Mouse (Mus musculus): ENCODE measurements around the gene Akap12. TPM values are rescaled to one million over a fixed set of nuclear protein-coding genes. Genes with fewer than 3 reads are reported as not detected.

Gene Akap12
- 38.4 and 54.9 TPM in 2 replicates for polyA plus RNA-seq (2015; fragmentation: Nextera tagmentation; extraction: Ambion mirVana)

DNA sequence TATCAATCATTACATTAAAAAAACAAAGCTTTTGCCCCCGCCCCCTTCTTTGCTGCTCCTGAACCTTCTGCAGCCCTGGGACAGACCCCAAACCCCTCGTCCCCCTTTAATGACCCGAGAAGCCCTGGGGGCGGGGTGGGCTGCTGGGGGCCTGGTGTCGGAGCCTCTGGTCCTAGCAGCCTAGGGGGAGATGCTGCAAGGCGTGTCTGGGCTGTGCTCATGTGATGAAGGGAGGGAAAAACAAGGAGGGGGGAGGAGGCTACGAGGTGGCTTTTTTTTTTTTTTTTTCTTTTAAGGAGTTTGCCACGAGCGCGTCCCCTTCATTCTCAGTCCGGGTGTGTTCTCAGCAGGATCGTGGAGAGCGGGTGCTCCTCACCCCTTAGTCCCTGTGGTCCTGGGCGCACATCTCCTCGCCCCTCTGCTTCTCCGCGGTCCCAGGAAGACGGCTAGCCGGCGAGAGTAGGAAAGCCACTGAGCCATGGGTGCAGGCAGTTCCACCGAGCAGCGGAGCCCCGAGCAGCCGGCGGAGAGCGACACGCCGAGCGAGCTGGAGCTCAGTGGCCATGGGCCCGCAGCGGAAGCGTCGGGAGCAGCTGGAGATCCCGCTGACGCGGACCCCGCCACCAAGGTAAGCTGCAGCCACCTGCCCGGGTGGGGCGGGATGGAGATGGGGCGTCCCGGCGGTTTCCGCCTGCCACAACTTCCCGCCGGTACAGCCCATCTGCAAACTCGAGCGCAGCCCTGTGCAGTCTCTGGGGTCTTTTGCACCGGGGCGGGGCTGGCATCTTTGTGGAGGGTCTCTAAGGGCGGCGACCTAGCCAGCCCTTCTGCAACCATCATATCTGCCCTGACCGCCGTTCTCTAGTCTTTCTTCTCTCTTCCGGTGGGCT lies at the start of gene Akap12:
TSS of gene Akap12 (plus strand) at position 340 of the 890 bp plus-strand sequence.
- peak within 1 kb of the TSS; percentile 68 for H3K4me3 ChIP-seq
- H3K4me1 ChIP-seq (replicated peaks) = peaks cover 12% of the 10 kb centered on the region
- peak; percentile 60 for ATAC-seq (replicated peaks; ENCODE audit: insufficient number of reproducible peaks, insufficient read depth, low FRiP score, low read depth)
- peak within 1 kb of the TSS; percentile 48 for H3K27ac ChIP-seq
- peak within 1 kb of the TSS; percentile 97 for H3K4me2 ChIP-seq
- H3K9ac ChIP-seq = peak within 1 kb of the TSS; percentile 64
- WGBS = under 1% methylated on average over 54 of the region's 54 CpGs
- no peaks in the 10 kb centered on the region for H3K27me3 ChIP-seq
- H3K36me3 ChIP-seq = no peaks in the 10 kb centered on the region
- no peaks in the 10 kb centered on the region for H3K9me3 ChIP-seq (replicated peaks)

DNA sequence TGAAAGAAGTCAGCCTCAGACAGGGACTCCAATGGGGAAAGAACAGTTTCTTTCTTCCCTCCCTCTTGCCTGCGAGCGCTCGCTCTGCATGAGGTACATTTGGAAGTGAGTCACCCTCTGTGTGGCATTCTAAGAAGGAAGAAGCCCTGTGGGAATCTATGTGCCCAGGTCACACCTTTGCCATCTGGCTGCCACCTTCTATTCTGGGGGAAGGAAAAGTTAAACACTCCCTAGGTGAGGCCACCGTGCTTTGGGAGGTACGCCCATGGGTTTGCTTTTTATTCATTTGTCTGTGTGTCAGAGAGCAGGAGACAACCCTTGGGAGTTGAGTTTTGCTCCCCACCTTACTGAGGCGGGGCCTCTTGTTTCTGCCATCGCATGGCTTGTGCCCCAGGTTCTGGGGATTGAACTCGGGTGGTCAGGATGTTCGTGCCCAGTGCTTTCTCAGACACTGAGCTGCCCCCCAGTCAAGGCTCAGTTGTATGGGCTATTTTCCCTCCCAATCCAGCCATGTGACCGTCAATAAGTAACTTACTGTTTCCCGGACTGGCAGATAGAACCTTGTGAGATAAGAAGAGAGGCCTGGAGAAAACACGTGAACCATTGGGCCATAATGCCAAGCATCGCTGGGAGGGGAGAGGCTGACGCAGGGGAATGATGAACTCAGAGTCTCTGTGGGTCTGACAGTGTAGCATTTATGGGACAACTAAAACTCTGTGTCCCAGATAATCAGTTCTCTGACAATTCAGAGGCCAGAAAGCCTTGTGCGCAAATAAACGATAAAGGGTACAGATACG lies 35.4 kb upstream of the Akap12 start:
- 72% methylated on average over 17 of the region's 17 CpGs for WGBS
- ATAC-seq (replicated peaks; ENCODE audit: insufficient number of reproducible peaks, insufficient read depth, low FRiP score, low read depth) = no peak

DNA sequence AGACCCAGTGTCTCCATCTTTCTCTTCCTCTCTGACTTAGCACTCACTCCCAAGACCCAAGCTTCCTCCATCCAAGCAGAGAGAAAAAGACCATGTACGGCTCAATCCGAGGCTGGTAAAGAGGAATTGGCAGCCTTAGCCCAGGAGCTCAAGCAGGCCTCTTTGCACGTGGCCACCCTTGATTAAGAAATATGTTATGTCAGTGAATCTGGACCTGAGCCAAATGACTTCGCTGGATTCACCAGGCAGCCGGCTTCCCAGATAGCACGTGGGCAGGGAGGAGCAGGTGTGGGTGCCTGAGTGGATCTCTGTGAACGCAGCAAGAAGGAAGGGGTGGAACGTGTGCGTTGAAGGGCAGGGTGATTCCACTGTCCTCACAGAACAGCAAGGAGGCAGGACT lies 33.1 kb upstream of the Akap12 start:
- ATAC-seq (replicated peaks; ENCODE audit: insufficient number of reproducible peaks, insufficient read depth, low FRiP score, low read depth) = 0 out of 2 replicates have a peak, but pooled peaks have one; percentile 14

More for the DNA sequence above, 35.4 kb upstream of the Akap12 start:
- H3K27ac ChIP-seq = no peak overlapping the region
- H3K27me3 ChIP-seq = no peaks in the 10 kb centered on the region
- H3K36me3 ChIP-seq = no peaks in the 10 kb centered on the region
- H3K9ac ChIP-seq = no peak overlapping the region
- no peaks in the 10 kb centered on the region for H3K9me3 ChIP-seq (replicated peaks)
- peaks cover 8% of the 10 kb centered on the region; the same call in 1 of the 2 replicates for H3K4me1 ChIP-seq (replicated peaks)
- no peak overlapping the region for H3K4me2 ChIP-seq
- H3K4me3 ChIP-seq = no peak overlapping the region

DNA sequence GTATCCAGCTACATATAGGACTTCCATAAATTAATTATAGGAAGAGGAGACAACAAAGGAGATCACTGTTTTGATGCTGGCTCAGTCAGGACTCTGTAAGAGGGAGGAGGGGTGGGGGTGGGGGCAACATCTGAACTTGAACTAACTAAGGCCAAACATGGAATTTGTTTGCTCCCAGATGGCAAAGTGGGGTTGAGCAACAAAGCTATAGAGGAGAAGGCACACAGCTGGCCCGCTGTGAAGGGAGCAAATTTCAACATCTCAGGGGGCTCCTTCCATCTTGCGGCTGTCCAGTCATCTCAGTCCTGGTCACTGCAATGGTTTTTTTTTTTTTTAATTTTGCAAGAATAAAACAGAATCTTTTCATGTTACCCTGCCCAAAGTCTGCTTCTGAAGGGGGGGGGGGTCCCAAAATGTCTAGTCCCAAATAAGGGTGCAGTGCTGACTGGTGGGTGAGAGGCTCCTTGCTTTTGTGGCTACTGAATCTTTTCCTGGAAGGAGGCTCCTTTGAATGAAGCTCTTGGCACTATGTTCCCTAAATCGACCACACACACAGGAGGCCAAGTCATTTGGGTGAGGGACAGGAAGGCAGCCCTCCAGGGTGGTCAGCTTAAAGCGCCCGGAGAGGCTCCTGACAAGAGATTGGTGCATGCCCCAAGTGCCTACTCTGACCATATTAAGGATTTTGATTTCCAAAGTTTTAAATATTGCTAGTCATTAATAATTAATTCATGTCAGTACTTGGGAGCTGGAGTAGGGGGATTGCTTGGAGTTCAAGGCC lies 26.2 kb upstream of the Akap12 start:
- no peak overlapping the region for H3K4me2 ChIP-seq
- H3K27me3 ChIP-seq = no peaks in the 10 kb centered on the region
- ATAC-seq (replicated peaks; ENCODE audit: insufficient number of reproducible peaks, insufficient read depth, low FRiP score, low read depth) = no peak
- no peaks in the 10 kb centered on the region for H3K9me3 ChIP-seq (replicated peaks)
- WGBS = 62% methylated on average over 5 of the region's 5 CpGs
- H3K36me3 ChIP-seq = no peaks in the 10 kb centered on the region
- no peaks in the 10 kb centered on the region; the same call in 1 of the 2 replicates for H3K4me1 ChIP-seq (replicated peaks)
- H3K4me3 ChIP-seq = no peak overlapping the region
- no peak overlapping the region for H3K27ac ChIP-seq
- H3K9ac ChIP-seq = no peak overlapping the region

More for the DNA sequence above, 33.1 kb upstream of the Akap12 start:
- Histone ChIP-seq H3K36me3 (no peaks in the 10 kb centered on the region), H3K4me3 (no peak overlapping the region), H3K9ac (no peak overlapping the region), H3K4me2 (no peak overlapping the region), H3K4me1 (replicated peaks) (peaks cover 8% of the 10 kb centered on the region; the same call in 1 of the 2 replicates), H3K27ac (no peak overlapping the region), H3K9me3 (replicated peaks) (no peaks in the 10 kb centered on the region), H3K27me3 (no peaks in the 10 kb centered on the region)
- 15% methylated on average over 9 of the region's 9 CpGs for WGBS

DNA sequence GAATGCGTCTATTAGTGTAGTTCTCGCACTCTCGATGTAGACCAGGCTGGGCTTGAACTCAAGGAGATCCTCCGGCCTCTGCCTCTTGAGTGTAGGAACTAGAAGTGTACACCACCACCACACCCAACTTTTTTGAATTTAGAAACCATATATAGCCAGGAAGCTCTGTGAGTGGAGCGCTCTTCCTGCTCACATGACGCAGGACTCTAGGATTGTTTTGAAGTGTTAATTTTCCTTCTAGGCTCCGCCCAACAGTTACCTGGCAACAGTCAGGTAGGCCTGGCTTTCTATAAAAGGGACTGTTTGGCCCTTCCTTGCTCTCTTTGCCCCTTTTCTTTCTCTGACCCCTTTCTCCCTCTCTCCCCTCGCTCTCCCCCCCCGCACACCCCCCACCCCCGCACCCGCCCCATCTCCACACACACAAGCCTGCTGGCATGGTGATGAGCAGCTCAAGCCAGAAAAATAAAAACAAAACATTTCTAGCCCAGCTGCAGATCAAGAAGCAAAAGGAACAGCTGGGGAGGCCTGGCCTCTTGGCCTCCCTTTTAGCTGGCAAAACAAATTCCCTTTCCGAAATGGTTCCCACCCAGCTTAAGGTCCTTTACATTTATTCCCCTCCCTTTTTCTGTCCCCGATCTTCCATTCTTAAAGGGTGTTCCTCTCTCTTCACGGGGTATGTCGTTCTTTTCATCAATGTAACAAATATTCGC lies 22.4 kb upstream of the Akap12 start:
- Histone ChIP-seq H3K4me2 (no peak overlapping the region), H3K27me3 (no peaks in the 10 kb centered on the region), H3K9ac (no peak overlapping the region), H3K9me3 (replicated peaks) (no peaks in the 10 kb centered on the region), H3K4me3 (no peak overlapping the region), H3K27ac (no peak overlapping the region), H3K36me3 (no peaks in the 10 kb centered on the region), H3K4me1 (replicated peaks) (no peaks in the 10 kb centered on the region; the same call in 1 of the 2 replicates)
- 84% methylated on average over 16 of the region's 16 CpGs for WGBS
- no peak for ATAC-seq (replicated peaks; ENCODE audit: insufficient number of reproducible peaks, insufficient read depth, low FRiP score, low read depth)

DNA sequence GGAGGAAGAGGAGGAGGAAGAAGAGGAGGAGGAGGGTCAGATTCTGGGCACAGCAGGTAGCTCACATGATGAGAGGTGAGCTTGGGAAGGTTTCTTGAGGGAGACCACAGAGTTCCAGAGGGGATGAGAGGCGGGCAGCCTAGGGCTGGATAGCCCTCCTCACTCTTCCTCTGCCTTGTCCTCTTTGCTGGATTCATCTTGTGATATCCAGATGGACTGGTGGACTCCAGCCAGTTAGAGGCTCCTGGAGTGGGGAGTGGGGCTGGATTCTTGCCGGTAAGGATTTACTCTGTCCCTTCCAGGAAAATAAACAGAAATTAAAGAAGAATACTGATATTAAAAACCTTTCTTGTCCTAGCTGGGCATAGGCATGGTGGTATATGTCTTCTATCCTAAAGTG lies 20.4 kb upstream of the Akap12 start:
- WGBS = 71% methylated on average over 2 of the region's 2 CpGs
- no peak for ATAC-seq (replicated peaks; ENCODE audit: insufficient number of reproducible peaks, insufficient read depth, low FRiP score, low read depth)
- H3K36me3 ChIP-seq = no peaks in the 10 kb centered on the region

DNA sequence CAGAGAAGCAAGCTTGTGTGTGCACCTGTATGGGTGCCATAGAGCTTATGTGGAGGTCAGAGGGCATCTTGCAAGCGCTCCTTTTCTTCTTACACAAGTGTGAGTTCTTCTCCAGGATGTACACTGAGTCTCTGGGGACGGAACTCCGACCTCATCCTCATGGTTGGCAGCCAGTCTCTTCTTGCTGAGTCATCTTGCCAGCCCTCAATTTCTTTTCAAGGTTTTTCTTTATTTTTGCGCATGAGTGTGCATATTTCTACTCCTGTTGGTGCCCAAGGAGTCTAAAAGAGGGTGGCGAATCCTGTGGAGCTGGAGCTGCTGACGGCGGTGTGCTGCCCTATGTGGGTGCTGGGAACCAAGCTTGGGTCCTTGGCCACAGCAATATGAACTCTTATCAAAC lies 19.8 kb upstream of the Akap12 start:
- whole genome bisulfite sequencing = 88% methylated on average over 7 of the region's 7 CpGs
- Histone ChIP-seq H3K4me2 (no peak overlapping the region), H3K9me3 (replicated peaks) (no peaks in the 10 kb centered on the region), H3K9ac (no peak overlapping the region), H3K36me3 (no peaks in the 10 kb centered on the region), H3K27ac (no peak overlapping the region), H3K27me3 (no peaks in the 10 kb centered on the region), H3K4me3 (no peak overlapping the region), H3K4me1 (replicated peaks) (no peaks in the 10 kb centered on the region; the same call in 1 of the 2 replicates)
- no peak for ATAC-seq (replicated peaks; ENCODE audit: insufficient number of reproducible peaks, insufficient read depth, low FRiP score, low read depth)

More for the DNA sequence above, 20.4 kb upstream of the Akap12 start:
- Histone ChIP-seq H3K9ac (no peak overlapping the region), H3K27ac (no peak overlapping the region), H3K9me3 (replicated peaks) (no peaks in the 10 kb centered on the region), H3K4me1 (replicated peaks) (no peaks in the 10 kb centered on the region; the same call in 1 of the 2 replicates), H3K27me3 (no peaks in the 10 kb centered on the region), H3K4me3 (no peak overlapping the region), H3K4me2 (no peak overlapping the region)

DNA sequence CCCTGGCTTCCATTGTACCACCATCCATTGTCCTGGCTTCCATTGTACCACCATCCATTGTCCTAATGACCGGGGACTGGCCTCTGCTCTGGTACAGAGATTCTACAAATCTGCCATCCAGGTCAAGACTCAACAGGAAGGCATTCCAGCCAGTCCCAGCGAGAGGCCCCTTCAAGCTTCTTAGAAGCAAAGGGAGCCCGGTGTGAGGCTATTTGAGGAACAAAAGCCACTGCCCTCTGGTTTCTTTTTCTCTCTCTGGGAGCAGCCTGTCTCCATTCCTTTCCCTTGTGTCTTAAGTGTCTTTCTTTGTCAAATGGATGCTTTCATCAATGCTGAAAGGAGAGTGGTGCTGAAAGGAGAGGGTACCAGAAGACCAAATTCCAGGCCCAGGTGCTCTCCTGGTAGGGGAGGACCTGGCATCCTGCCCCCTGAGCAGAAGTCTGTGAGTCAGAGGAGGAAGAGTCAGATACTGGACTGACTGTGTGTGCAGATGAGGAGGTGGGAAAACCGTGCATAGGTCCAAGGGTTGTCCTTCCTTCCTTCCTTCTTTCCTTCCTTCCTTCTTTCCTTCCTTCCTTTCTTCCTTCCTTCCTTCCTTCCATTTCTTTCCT lies 16.8 kb upstream of the Akap12 start:
- H3K4me1 ChIP-seq (replicated peaks) = no peaks in the 10 kb centered on the region
- no peak overlapping the region for H3K4me2 ChIP-seq
- H3K36me3 ChIP-seq = no peaks in the 10 kb centered on the region
- no peak overlapping the region for H3K27ac ChIP-seq
- no peak overlapping the region for H3K9ac ChIP-seq
- 38% methylated on average over 4 of the region's 4 CpGs for WGBS
- H3K4me3 ChIP-seq = no peak overlapping the region
- no peak for ATAC-seq (replicated peaks; ENCODE audit: insufficient number of reproducible peaks, insufficient read depth, low FRiP score, low read depth)
- H3K27me3 ChIP-seq = no peaks in the 10 kb centered on the region
- no peaks in the 10 kb centered on the region for H3K9me3 ChIP-seq (replicated peaks)

DNA sequence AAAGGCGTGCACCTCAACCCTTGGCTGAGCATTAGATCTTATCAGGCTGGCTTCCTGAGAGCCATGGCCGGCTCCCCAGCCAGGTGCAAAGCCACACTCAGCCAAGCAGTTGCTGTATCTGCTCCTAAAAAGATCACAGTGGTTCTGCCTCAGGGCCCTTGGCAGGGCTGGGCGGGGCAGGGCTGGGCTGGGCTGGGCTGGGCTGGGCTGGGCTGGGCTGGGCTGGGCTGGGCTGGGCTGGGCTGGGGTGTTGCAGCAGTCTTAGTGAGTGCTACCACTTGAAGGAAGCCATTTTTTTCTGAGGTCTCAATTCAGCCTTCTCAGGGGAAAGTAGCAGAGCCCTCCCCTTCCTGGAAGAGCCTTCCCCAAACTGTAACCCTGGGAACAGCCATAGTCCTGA lies 15.5 kb upstream of the Akap12 start:
- 66% methylated on average over 3 of the region's 3 CpGs for WGBS
- no peak for ATAC-seq (replicated peaks; ENCODE audit: insufficient number of reproducible peaks, insufficient read depth, low FRiP score, low read depth)
- no peak overlapping the region for H3K4me3 ChIP-seq
- no peaks in the 10 kb centered on the region for H3K4me1 ChIP-seq (replicated peaks)
- H3K9me3 ChIP-seq (replicated peaks) = no peaks in the 10 kb centered on the region
- no peak overlapping the region for H3K9ac ChIP-seq
- no peak overlapping the region for H3K27ac ChIP-seq
- no peaks in the 10 kb centered on the region for H3K27me3 ChIP-seq
- no peak overlapping the region for H3K4me2 ChIP-seq
- no peaks in the 10 kb centered on the region for H3K36me3 ChIP-seq

DNA sequence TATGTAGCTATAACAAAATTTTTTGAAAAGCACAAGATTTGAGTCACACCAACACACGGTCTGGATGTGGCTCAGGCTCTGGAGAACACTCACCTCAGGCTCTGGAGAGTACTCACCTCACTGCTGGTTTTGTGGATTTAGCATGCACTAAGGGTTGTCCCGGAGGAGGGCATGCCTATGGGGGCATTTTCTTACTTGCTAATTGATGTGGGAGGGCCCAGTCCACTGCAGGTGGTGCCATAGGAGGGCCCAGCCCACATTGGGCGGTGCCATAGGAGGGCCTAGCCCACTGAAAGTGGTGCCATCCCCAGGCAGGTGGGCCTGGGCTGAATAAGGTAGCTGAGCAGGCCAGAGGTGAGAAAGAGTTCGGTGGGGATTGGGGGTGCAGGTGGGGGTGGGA lies 12.6 kb upstream of the Akap12 start:
- no peak overlapping the region for H3K4me3 ChIP-seq
- ATAC-seq (replicated peaks; ENCODE audit: insufficient number of reproducible peaks, insufficient read depth, low FRiP score, low read depth) = no peak
- H3K9ac ChIP-seq = no peak overlapping the region
- no peak overlapping the region for H3K27ac ChIP-seq
- H3K4me1 ChIP-seq (replicated peaks) = no peaks in the 10 kb centered on the region
- no peaks in the 10 kb centered on the region for H3K36me3 ChIP-seq
- no peaks in the 10 kb centered on the region for H3K27me3 ChIP-seq
- WGBS = 73% methylated on average over 4 of the region's 4 CpGs
- H3K9me3 ChIP-seq (replicated peaks) = no peaks in the 10 kb centered on the region
- no peak overlapping the region for H3K4me2 ChIP-seq

Data from heart, embryonic 15.5 days (tissue).